Mouse (Mus musculus) hindbrain, embryonic 16.5 days (tissue): ENCODE measurements around the gene Ifit3b. TPM values are rescaled to one million over a fixed set of nuclear protein-coding genes. Genes with fewer than 3 reads are reported as not detected.
"Not testable (repeated sequence)": the region's sequence is repeated elsewhere in the genome, so short reads cannot be mapped to it uniquely, and the experiment has no call there.

Experiments
- ATAC-seq: fragments of 200-750 bp; cut with Nextera tagmentation; 2 replicates; pipeline ENCODE4 v1.8.0; 2017; ENCODE audit warnings: moderate TSS enrichment, moderate library complexity
- H3K27ac ChIP-seq: fragments of 300-500 bp; sonication (generic); 2 replicates; pipeline ENCODE4 v1.5.1; 2014; ENCODE audit warnings: low read depth, mild to moderate bottlenecking, control low read depth, low read length, moderate library complexity
- H3K27me3 ChIP-seq: fragments of 300-500 bp; sonication (generic); replicated peaks from 2 replicates; pipeline ENCODE4 v1.6.1; 2014; ENCODE audit warnings: low read length; ENCODE audit not compliant: control insufficient read depth, insufficient read depth
- H3K36me3 ChIP-seq: fragments of 300-500 bp; sonication (generic); 2 replicates; pipeline ENCODE4 v1.6.1; 2014; ENCODE audit warnings: mild to moderate bottlenecking, low read length, moderate library complexity, mixed read lengths; ENCODE audit not compliant: control insufficient read depth, insufficient read depth
- H3K4me1 ChIP-seq: fragments of 300-500 bp; sonication (generic); 2 replicates; pipeline ENCODE4 v1.6.1; 2014; ENCODE audit warnings: low read depth, low read length; ENCODE audit not compliant: control insufficient read depth, insufficient read depth
- H3K4me2 ChIP-seq: fragments of 300-500 bp; sonication (generic); 2 replicates; pipeline ENCODE4 v1.6.1; 2014; ENCODE audit warnings: mild to moderate bottlenecking, low read length, control low read depth, moderate library complexity
- H3K4me3 ChIP-seq: fragments of 300-500 bp; sonication (generic); 2 replicates; pipeline ENCODE4 v1.5.1; 2014; ENCODE audit warnings: mild to moderate bottlenecking, low read length, control low read depth, moderate library complexity
- H3K9ac ChIP-seq: fragments of 300-500 bp; sonication (generic); 2 replicates; pipeline ENCODE4 v1.6.1; 2014; ENCODE audit warnings: low read depth, mild to moderate bottlenecking, control low read depth, low read length, moderate library complexity
- H3K9me3 ChIP-seq: fragments of 300-500 bp; sonication (generic); 2 replicates; pipeline ENCODE4 v1.6.1; 2014; ENCODE audit warnings: mild to moderate bottlenecking, low read length, moderate library complexity; ENCODE audit not compliant: control insufficient read depth
- WGBS: fragments of 180-500 bp; shearing (Covaris S2); extraction: QIAGEN DNeasy Blood & Tissue Kit; methylation state at CpG from one replicate; pipeline ENCODE4 v1.1.7; 2014; 5-methylcytosine and 5-hydroxymethylcytosine counted together
- polyA plus RNA-seq: library from polyadenylated mRNA; unstranded; fragments of >200 nt; fragmentation: Nextera tagmentation; extraction: Ambion mirVana; gene quantifications from 2 replicates; pipeline ENCODE4 v1.2.1, GENCODE M21; 2015

Ifit3b gene
- polyA plus RNA-seq, 1 experiment from 2014 or later, result 0.25 TPM

GRCm38 (mm10) chr19:34601888-34602287 lies 5.9 kb upstream of the Ifit3b start, which contains the start of gene Ifit1bl1:
Ifit1bl1 (minus strand) TSS chr19:34601956.
- not testable (repeated sequence) for H3K27ac ChIP-seq, ATAC-seq, H3K4me3 ChIP-seq, H3K9ac ChIP-seq, H3K27me3 ChIP-seq, H3K4me2 ChIP-seq, H3K36me3 ChIP-seq, H3K9me3 ChIP-seq, H3K4me1 ChIP-seq
- 51% methylated on average over 1 of the region's 1 CpGs for WGBS

- H3K9me3 ChIP-seq, result no peaks in the 10 kb centered on the region
- no peak overlapping the region for H3K9ac ChIP-seq
- H3K4me1 ChIP-seq, result no peaks in the 10 kb centered on the region
- no peaks in the 10 kb centered on the region for H3K27me3 ChIP-seq
- no peak for ATAC-seq
- no peak overlapping the region for H3K4me3 ChIP-seq
- 95% methylated on average over 3 of the region's 3 CpGs for WGBS
- no peak overlapping the region for H3K4me2 ChIP-seq
- no peaks in the 10 kb centered on the region for H3K36me3 ChIP-seq
- no peak overlapping the region for H3K27ac ChIP-seq
These were observed 2.3 kb upstream of the Ifit3b start for GRCm38 (mm10) chr19:34605472-34605871.

GRCm38 (mm10) chr19:34610118-34610517 lies 2.3 kb downstream of the Ifit3b start:
- H3K4me2 ChIP-seq, H3K4me1 ChIP-seq, H3K9ac ChIP-seq, H3K4me3 ChIP-seq, H3K27ac ChIP-seq, ATAC-seq, H3K27me3 ChIP-seq, H3K36me3 ChIP-seq, H3K9me3 ChIP-seq: not testable (repeated sequence)
- WGBS, result 76% methylated on average over 3 of the region's 3 CpGs

- not testable (repeated sequence) for H3K9me3 ChIP-seq, H3K36me3 ChIP-seq, H3K4me3 ChIP-seq, H3K27ac ChIP-seq, H3K27me3 ChIP-seq, H3K4me1 ChIP-seq, ATAC-seq, H3K9ac ChIP-seq, H3K4me2 ChIP-seq
- 83% methylated on average over 3 of the region's 11 CpGs for WGBS
These were observed 4.7 kb downstream of the Ifit3b start for GRCm38 (mm10) chr19:34612243-34613001.

- no peak overlapping the region for H3K9ac ChIP-seq
- no peak overlapping the region for H3K4me2 ChIP-seq
- H3K36me3 ChIP-seq, result no peaks in the 10 kb centered on the region
- 91% methylated on average over 5 of the region's 5 CpGs for WGBS
- no peaks in the 10 kb centered on the region for H3K27me3 ChIP-seq
- ATAC-seq, result no peak
- no peak overlapping the region for H3K27ac ChIP-seq
- no peaks in the 10 kb centered on the region for H3K4me1 ChIP-seq
- no peaks in the 10 kb centered on the region for H3K9me3 ChIP-seq
- H3K4me3 ChIP-seq, result no peak overlapping the region
These were observed 13.1 kb downstream of the Ifit3b start for GRCm38 (mm10) chr19:34620871-34621270.

- Histone ChIP-seq H3K36me3 (no peaks in the 10 kb centered on the region), H3K27me3 (no peaks in the 10 kb centered on the region), H3K9me3 (no peaks in the 10 kb centered on the region), H3K27ac (no peak overlapping the region), H3K4me3 (no peak overlapping the region), H3K9ac (no peak overlapping the region), H3K4me2 (no peak overlapping the region), H3K4me1 (no peaks in the 10 kb centered on the region)
- 94% methylated on average over 6 of the region's 6 CpGs for WGBS
- ATAC-seq, result no peak
These were observed 16.0 kb downstream of the Ifit3b start for GRCm38 (mm10) chr19:34623781-34624180.

- ATAC-seq, result no peak
- Histone ChIP-seq H3K9me3 (no peaks in the 10 kb centered on the region), H3K27ac (no peak overlapping the region), H3K9ac (no peak overlapping the region), H3K27me3 (no peaks in the 10 kb centered on the region), H3K4me1 (no peaks in the 10 kb centered on the region), H3K4me3 (no peak overlapping the region), H3K36me3 (no peaks in the 10 kb centered on the region), H3K4me2 (no peak overlapping the region)
- WGBS, result 82% methylated on average over 4 of the region's 4 CpGs
These were observed 16.9 kb downstream of the Ifit3b start for GRCm38 (mm10) chr19:34624663-34625062.

- Histone ChIP-seq H3K27ac (no peak overlapping the region), H3K36me3 (no peaks in the 10 kb centered on the region), H3K4me2 (no peak overlapping the region), H3K27me3 (no peaks in the 10 kb centered on the region), H3K9me3 (no peaks in the 10 kb centered on the region), H3K9ac (no peak overlapping the region), H3K4me3 (no peak overlapping the region), H3K4me1 (no peaks in the 10 kb centered on the region)
- no peak for ATAC-seq
- 77% methylated on average over 2 of the region's 2 CpGs for WGBS
These were observed 19.7 kb downstream of the Ifit3b start for GRCm38 (mm10) chr19:34627496-34627895.

GRCm38 (mm10) chr19:34631487-34631886 lies 23.7 kb downstream of the Ifit3b start:
- H3K27me3 ChIP-seq, result no peaks in the 10 kb centered on the region
- no peaks in the 10 kb centered on the region for H3K9me3 ChIP-seq
- ATAC-seq, result peak; percentile 9; the same call in 1 of the 2 replicates
- no peak overlapping the region for H3K4me3 ChIP-seq
- H3K27ac ChIP-seq, result no peak overlapping the region
- H3K4me2 ChIP-seq, result no peak overlapping the region
- no peak overlapping the region for H3K9ac ChIP-seq
- no peaks in the 10 kb centered on the region for H3K36me3 ChIP-seq
- H3K4me1 ChIP-seq, result no peaks in the 10 kb centered on the region
